Mouse (Mus musculus) embryonic fibroblast, embryonic 13.5 days (primary cell): ENCODE measurements around the gene Pcbp4. TPM values are rescaled to one million over a fixed set of nuclear protein-coding genes. Genes with fewer than 3 reads are reported as not detected.
A peak's percentile ranks its signal among the peaks of the same experiment; 100 is the strongest.

Experiments
- H3K27ac ChIP-seq: 2 replicates; pipeline ENCODE4 v1.5.1; 2012; ENCODE audit warnings: low read length, control low read depth, inconsistent platforms; ENCODE audit not compliant: insufficient read depth
- H3K4me1 ChIP-seq: 2 replicates; pipeline ENCODE4 v1.6.1; 2011; ENCODE audit warnings: low read length; ENCODE audit not compliant: control insufficient read depth, insufficient read depth
- H3K4me3 ChIP-seq: 2 replicates; pipeline ENCODE4 v1.5.1; 2011; ENCODE audit warnings: mild to moderate bottlenecking, control low read depth, low read length; ENCODE audit not compliant: insufficient read depth
- CTCF ChIP-seq: IDR thresholded peaks from 2 replicates; pipeline ENCODE4 v1.5.1; 2011; ENCODE audit warnings: mild to moderate bottlenecking, control low read depth, low read length, moderate library complexity, borderline replicate concordance; ENCODE audit not compliant: insufficient read depth
- POLR2A ChIP-seq: IDR thresholded peaks from 2 replicates; pipeline ENCODE4 v1.6.1; 2011; ENCODE audit warnings: low read depth, mild to moderate bottlenecking, control low read depth, low read length, moderate library complexity
- polyA plus RNA-seq: library from polyadenylated mRNA; stranded (reverse); fragments of >200 nt; gene quantifications from 2 replicates; pipeline ENCODE4 v1.2.4, GENCODE M21; 2011; ENCODE audit warnings: low read depth; ENCODE audit not compliant: missing spikeins, insufficient read length

The Pcbp4 gene
- polyA plus RNA-seq, result 115 and 119 TPM in 2 replicates

- Histone ChIP-seq H3K4me1 (peaks cover 18% of the 10 kb centered on the region), H3K27ac (peak within 1 kb of the TSS; percentile 79), H3K4me3 (peak within 1 kb of the TSS; percentile 80)
- no peak for TF ChIP-seq CTCF
- TF ChIP-seq POLR2A, result peak; percentile 52
Measured at GRCm38 (mm10) chr9:106453271-106454070, at the start of gene Pcbp4. Pcbp4 (plus strand) TSS chr9:106453291.

GRCm38 (mm10) chr9:106405275-106405674 lies 47.8 kb upstream of the Pcbp4 start:
- Histone ChIP-seq H3K4me3 (no peak overlapping the region), H3K4me1 (peaks cover 2% of the 10 kb centered on the region; the same call in 1 of the 2 replicates), H3K27ac (no peak overlapping the region)
- no peak for TF ChIP-seq CTCF
- TF ChIP-seq POLR2A, result no peak

GRCm38 (mm10) chr9:106406443-106407078 lies 46.5 kb upstream of the Pcbp4 start:
- Histone ChIP-seq H3K4me3 (no peak overlapping the region), H3K27ac (no peak overlapping the region), H3K4me1 (peaks cover 2% of the 10 kb centered on the region; the same call in 1 of the 2 replicates)
- TF ChIP-seq POLR2A (no peak), CTCF (no peak)

GRCm38 (mm10) chr9:106409096-106409495 lies 44.0 kb upstream of the Pcbp4 start:
- no peak overlapping the region for H3K4me3 ChIP-seq
- no peak for TF ChIP-seq CTCF
- peaks cover 8% of the 10 kb centered on the region; the same call in 1 of the 2 replicates for H3K4me1 ChIP-seq
- H3K27ac ChIP-seq, result no peak overlapping the region

- Histone ChIP-seq H3K27ac (no peak overlapping the region), H3K4me1 (peaks cover 8% of the 10 kb centered on the region; the same call in 1 of the 2 replicates), H3K4me3 (no peak overlapping the region)
- no peak for TF ChIP-seq CTCF
- TF ChIP-seq POLR2A, result no peak
Measured at GRCm38 (mm10) chr9:106410086-106410650, 42.9 kb upstream of the Pcbp4 start.

- H3K27ac ChIP-seq, result no peak overlapping the region
- TF ChIP-seq CTCF, result no peak
- H3K4me1 ChIP-seq, result peaks cover 8% of the 10 kb centered on the region; the same call in 1 of the 2 replicates
- H3K4me3 ChIP-seq, result no peak overlapping the region
Measured at GRCm38 (mm10) chr9:106411091-106411594, 41.9 kb upstream of the Pcbp4 start.

GRCm38 (mm10) chr9:106411729-106412128 lies 41.4 kb upstream of the Pcbp4 start:
- no peak for TF ChIP-seq POLR2A
- no peak for TF ChIP-seq CTCF
- H3K4me3 ChIP-seq, result no peak overlapping the region
- no peak overlapping the region for H3K27ac ChIP-seq
- H3K4me1 ChIP-seq, result peaks cover 8% of the 10 kb centered on the region; the same call in 1 of the 2 replicates

GRCm38 (mm10) chr9:106412210-106412609 lies 40.9 kb upstream of the Pcbp4 start:
- no peak for TF ChIP-seq POLR2A
- no peak for TF ChIP-seq CTCF
- peaks cover 8% of the 10 kb centered on the region; the same call in 1 of the 2 replicates for H3K4me1 ChIP-seq
- H3K27ac ChIP-seq, result no peak overlapping the region
- no peak overlapping the region for H3K4me3 ChIP-seq

- Histone ChIP-seq H3K4me1 (peaks cover 13% of the 10 kb centered on the region), H3K4me3 (no peak overlapping the region), H3K27ac (no peak overlapping the region)
- TF ChIP-seq POLR2A (no peak), CTCF (no peak)
Measured at GRCm38 (mm10) chr9:106413606-106414005, 39.5 kb upstream of the Pcbp4 start.

GRCm38 (mm10) chr9:106416826-106417225 lies 36.3 kb upstream of the Pcbp4 start:
- no peak overlapping the region for H3K4me3 ChIP-seq
- no peak overlapping the region for H3K27ac ChIP-seq
- peaks cover 22% of the 10 kb centered on the region for H3K4me1 ChIP-seq
- no peak for TF ChIP-seq CTCF
- no peak for TF ChIP-seq POLR2A
